Mouse (Mus musculus): ENCODE measurements around the gene Ccdc33.

Gene Ccdc33

DNA sequence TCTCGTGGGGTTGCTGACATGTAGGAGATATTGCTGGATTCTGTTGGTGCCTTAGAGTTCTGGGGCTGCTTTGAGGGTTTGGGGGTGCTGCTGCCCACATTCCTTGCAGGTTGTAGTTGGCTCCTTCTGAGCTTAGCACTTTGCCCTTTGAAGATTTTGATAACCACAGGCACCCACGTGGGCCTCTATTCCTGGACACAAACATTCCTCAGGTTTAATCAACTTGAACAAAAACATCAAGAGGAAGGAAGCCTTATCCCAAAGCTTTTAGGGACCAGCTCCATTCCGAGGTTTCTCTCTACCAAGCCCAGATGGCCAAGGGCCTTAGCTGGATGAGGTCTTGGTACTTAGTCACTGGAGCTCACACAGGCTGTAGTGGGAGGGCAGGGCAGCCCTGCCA is 12.3 kb upstream of the Ccdc33 start:
- DNase-seq (ENCODE audit: low spot score in 2 of 2): no peak

- DNase-seq (ENCODE audit: low spot score in 2 of 2): no peak
These were observed 10.9 kb upstream of the Ccdc33 start for GRCm38 (mm10) chr9:58129508-58129907.

- no peak for DNase-seq (ENCODE audit: low spot score in 2 of 2)
These were observed 10.3 kb upstream of the Ccdc33 start for GRCm38 (mm10) chr9:58128926-58129413.

GRCm38 (mm10) chr9:58125811-58126210 is 7.2 kb upstream of the Ccdc33 start:
- no peak for DNase-seq (ENCODE audit: low spot score in 2 of 2)

DNA sequence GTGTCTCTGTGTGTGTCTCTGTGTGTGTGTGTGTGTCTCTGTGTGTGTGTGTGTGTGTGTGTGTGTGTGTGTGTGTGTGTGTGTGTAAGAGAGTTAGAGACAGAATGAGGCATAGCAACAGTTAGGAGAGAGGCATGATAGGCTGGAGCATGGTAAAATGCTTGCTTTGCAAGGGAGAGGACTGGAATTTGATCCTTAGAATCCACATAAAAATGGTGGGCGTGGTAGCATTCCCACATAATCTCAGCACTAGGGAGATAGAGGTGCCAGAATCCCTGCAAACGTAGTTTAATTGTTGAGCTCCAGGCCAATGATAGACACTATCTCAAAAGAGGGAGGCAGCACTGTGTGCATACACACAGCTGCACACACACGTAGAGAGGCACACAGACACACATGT is 6.5 kb upstream of the Ccdc33 start:
- DNase-seq (ENCODE audit: low spot score in 2 of 2): no peak

DNA sequence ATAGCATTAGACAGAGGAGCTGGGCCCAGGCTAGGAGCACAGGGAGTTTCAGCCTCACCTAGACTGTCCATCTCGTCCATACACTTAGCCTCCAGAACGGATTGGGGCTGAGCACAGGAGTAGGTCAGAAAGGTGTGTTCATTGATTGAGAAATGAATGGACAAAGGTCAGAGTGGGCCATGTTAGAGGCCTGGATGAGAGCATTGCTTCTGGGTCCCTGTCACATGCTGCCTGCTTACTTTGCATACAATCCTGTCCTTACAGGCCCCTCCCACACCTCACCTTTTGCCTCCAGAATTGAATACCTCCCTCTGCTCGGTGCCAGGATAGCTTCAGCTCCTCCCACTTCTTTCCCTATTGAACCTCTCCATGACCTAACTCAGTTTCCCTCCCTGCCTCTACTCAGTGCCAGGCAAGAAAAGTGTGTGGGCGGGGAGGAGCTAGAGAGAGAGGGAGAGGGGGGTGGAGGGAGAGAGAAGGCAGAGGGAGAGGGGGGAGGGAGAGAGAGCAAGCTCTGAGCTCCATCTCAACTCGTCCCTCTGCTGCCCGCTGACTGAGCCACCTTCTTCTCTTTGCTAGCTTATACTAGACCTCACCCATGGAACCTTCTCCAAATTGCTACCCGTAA is 2.5 kb downstream of the Ccdc33 start:
- DNase-seq (ENCODE audit: low spot score in 2 of 2): no peak

- no peak for DNase-seq (ENCODE audit: low spot score in 2 of 2)
These were observed 3.2 kb downstream of the Ccdc33 start for GRCm38 (mm10) chr9:58115297-58115925.

- DNase-seq (ENCODE audit: low spot score in 2 of 2): no peak
These were observed 4.6 kb downstream of the Ccdc33 start for GRCm38 (mm10) chr9:58114019-58114418.

DNA sequence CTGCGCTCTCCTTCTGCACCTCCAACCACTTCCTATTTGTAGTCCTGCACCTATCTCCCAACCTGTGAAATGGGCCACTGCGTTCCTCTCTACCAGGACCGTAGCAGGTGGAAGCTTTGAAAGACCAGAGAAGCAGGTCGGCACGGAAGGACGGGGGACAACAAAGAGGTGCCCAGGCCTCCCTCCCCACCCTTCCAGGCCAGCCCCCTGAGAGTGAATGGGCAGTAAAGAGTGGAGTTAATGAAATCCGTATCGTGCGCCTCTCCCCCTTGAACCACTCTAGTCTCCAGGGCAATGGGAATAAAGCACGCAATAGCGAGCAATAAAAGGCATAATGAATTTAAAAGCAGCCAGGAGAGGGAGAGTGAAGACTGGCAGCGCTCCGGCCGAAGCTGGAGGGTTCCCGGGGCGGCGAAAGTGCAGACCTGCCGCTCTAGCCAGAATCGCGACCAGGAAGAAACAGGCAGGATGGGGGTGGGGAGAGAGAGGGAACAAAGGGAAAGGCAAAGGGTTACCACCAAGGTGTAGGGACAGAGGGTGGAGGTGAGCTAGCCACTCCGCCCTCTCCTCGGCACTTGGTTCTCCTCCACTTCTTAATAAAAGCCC is 5.2 kb downstream of the Ccdc33 start:
- no peak for DNase-seq (ENCODE audit: low spot score in 2 of 2)

DNA sequence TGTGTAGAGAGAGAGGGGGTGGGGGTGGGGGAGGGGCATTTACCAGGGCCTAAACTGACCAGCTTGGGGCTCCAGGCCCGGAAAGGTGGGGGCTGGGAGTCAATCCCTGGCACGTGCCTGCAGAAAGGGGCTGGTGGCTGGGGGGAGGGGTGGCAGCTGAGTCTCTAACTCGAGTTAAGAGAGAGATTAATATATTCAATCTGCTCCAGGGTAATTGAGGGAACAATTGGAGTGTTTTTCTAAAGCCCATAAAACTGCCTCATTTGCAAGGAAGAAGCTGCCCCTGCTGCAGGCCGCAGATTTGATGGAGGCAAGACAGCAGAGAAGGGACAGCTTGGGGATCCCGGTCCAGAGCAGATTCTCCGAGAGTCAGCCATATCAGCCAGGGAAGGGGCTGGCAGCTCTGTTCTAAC is 5.8 kb downstream of the Ccdc33 start:
- no peak for DNase-seq (ENCODE audit: low spot score in 2 of 2)

DNA sequence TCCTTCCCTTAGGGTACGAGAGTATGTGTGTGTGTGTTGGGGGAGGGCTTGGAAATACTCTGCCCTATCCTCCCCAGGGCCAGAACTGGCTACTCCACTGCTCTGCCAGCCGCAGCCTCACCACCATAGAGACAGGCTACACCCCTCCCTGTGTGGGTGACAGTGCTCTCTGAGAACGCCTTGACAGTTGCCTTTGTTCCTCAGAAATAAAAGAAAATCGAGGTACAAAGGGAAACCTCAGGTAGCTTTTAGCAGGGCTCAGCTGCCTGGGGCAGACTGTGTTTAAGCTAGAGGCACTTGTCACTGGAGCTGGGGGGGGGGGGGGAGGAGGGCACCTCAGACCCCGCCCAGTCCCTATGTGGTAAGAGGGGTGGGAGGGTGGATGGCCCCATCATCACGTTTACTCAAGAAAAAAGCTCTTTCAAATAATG is 6.3 kb downstream of the Ccdc33 start:
- DNase-seq (ENCODE audit: low spot score in 2 of 2): no peak

DNA sequence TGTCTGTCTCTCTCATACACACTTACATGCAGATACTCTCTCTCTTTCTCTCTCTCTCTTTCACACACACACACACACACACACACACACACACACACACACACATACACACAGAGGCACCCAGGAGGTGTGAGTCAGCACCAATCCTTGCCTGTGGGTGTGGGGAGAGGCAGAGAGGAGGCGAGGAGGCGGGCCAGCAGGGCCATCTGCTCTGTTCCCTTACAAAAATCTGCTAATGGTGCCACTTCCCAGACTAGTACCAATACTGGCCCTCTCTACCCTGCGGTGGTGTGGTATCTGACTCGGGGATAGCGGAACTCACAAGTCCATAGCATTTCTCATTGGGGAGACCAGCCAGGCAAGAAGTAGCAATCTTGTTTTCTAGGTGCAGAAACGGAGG is 7.2 kb downstream of the Ccdc33 start:
- no peak for DNase-seq (ENCODE audit: low spot score in 2 of 2)

DNA sequence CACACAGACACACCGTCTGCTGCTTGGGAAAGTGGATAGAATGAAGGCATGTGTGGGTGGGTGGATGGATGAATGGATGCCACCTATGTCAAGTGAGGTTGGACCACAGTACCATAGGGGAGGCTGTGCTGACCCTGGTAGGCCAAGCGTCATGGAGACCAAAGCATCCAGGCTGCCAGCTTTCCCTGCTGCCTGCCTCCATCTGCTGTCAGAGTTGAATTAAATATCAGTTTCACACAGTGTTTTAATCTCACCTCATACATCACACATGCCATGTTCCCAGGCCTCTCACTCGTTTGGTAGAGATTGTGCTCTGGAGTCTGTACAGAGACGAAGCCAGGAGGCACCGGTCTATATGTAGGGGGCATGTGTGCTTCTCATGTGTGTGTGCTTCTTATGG is 7.8 kb downstream of the Ccdc33 start:
- no peak for DNase-seq (ENCODE audit: low spot score in 2 of 2)

DNA sequence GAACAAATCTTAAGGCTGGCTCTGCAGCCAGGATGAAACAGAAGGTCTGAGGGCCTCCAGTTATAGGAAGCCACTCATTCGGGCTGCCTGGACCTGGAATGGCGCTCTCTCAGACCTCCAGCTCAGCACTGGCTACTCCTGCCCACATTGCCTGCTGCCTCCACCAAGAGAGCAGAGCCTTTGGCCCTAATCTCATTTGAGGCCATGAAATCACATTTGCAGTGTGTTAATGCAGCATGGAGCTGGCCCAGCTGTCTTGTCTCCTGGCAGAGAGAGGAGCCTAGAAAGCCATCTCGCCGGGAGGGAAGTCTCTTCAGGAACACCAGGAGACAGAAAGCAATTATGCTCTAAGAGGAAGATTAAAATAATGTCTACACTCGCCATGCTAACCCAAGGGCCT is 11.1 kb downstream of the Ccdc33 start:
- DNase-seq (ENCODE audit: low spot score in 2 of 2): no peak

DNA sequence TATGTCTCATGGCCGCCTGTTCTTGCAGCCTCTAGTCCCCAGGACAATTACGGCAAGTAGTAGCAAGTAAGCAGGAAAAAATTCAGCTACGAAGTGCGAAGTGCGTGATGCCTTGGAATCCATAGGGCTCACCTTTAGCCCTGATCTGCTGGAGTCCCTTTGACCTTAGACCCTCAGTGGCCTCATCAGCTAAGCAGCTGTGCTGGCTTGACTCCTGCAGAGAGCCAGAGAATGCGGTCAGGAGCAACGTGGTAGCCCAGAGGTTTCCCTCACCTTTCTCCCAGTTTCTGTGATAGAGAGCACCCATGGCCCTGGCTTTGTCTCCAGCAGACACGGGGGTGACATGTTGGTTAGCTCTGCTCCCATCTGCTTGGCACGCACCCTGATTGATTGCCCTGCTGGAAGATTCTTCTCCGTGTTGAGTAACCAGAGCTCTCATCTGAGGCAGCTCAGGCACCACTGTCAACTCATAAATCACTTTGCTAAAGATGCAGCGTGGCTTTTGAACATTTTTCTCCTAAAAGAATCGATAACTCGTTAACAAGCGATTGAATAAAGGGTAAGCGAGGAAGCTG is 12.9 kb downstream of the Ccdc33 start:
- no peak for DNase-seq (ENCODE audit: low spot score in 2 of 2)

DNA sequence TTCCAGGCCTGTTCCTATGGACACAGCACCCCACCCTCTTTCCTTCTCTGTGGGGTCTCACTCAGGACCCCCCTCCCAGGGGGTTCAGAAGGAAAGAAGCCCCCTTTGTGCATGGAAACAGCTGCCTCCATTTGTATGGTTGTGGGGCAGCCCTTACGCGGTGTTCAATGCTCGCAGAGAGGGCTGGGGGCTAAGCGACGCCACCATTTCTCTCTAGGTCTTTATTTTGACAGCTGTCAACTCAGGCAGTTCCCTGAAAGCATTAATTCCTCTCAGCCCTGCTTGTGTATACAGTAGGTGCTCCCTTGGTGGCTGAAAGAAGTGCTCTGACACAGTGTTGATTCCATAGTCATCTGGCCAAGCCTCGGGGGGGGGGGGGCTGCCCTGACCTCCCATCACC is 15.0 kb downstream of the Ccdc33 start:
- DNase-seq (ENCODE audit: low spot score in 2 of 2): no peak

DNA sequence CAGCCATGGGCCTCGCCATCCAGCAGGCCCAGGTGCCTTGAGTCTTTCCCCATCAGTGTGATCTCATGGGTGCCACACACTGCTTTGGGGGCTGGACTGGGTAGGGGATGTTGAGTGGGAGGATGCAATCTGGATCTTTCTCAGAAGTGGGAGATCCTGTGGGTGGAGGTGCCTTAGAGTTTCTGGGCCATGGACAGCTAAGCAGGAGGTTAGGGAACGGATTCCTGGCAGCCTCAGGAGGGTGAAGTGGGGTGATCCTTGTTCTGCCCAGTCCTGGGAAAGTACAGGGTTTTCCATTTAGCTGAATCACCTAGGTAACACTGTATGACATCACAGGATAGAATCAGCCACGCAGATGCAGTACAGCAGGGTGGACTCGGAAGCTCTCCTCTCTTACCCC is 16.6 kb downstream of the Ccdc33 start:
- no peak for DNase-seq (ENCODE audit: low spot score in 2 of 2)

DNA sequence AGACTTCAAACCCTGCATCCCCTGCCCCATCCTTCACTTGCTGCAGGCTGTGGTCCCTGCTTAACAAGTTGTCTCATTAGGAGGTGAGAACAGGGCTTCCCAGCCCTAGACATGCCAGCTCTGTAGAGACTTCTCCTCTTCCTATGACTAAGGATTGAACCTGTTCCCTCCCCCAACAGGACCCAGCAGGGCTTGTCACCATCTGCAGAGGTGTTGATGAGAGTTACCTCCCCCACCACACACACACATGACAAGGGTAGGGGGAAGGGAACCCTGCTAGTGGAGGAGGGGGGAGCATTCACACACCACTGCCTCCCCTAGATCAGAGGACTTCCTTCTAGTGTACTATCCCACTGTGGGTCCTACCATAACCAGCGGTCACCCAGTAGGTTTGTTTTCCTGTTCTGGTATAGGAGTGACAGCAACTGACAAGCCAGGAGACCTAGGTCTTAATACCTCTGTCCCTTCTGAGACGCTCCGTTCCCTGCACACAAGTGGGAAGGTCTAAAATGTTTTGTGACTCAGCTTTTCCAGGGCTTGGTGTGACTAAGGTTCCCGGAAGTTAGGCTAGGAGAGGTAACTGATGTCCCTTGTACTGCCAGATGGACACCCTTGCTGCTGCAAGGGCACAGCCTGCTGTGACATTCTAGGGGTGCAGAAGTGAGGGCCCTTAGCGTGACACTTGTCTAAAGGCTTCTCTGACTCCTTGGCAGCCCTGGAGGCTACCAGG is 18.6 kb downstream of the Ccdc33 start:
- no peak for DNase-seq (ENCODE audit: low spot score in 2 of 2)

- no peak for DNase-seq (ENCODE audit: low spot score in 2 of 2)
These were observed 21.9 kb downstream of the Ccdc33 start for GRCm38 (mm10) chr9:58096629-58097301.

DNA sequence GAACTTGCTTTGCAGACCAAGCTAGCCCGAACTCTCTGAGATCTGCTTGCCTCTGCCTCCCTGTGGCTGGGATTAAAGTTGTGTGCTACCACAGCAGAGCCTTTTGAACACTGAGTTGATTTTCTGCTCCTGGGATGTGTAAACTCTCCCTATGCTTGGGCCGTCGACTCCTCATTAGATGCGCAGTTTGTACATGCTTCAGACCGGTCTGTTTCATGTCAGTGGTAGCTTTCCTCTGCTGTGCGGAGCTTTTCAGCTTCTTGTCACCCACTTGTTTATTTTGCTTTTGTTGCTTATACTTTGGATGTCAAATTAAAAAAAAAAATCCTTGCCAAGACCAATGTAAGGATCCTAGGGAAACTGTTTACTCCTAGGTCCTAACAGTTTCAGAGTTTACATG is 22.6 kb downstream of the Ccdc33 start:
- no peak for DNase-seq (ENCODE audit: low spot score in 2 of 2)

- DNase-seq (ENCODE audit: low spot score in 2 of 2): no peak
These were observed 24.8 kb downstream of the Ccdc33 start for GRCm38 (mm10) chr9:58093776-58094175.
